Comparison of ENCODE assay signal across 8 mouse cellular contexts in the genomic region with DNA sequence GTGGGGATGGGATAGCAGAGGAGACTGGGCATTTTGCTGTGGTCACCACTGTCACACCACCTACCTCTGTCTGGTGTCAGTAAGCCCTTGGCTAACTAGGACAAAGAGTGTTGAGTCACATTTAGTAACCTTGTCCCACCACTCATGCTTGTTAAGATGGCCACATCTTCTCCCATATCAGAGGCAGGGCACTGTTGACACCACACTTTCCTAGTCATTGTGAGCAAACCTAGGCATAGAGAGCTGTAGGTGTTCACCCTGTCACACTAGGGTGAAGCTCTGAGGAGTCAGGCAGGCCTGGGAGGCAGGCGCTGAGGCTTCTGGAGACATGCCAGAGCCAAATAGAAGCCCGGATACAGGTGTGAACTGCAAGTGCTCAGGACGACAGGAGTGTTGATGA. TPM values are rescaled to one million over a fixed set of nuclear protein-coding genes. Genes with fewer than 3 reads are reported as not detected.
A peak's percentile ranks its signal among the peaks of the same experiment; 100 is the strongest.
DNase-seq lines count a peak whose midpoint lies in the region; ATAC-seq and TF ChIP-seq lines count a peak whose summit lies in the region.

Gene Sh3gl3, plus strand, starts transcription at position 301 of the 400 bp plus-strand sequence.

- no peak for DNase-seq in layer of hippocampus, adult 2 months (ENCODE audit: low spot score in 2 of 2)
- no peak for DNase-seq in layer of hippocampus, adult 11-12 months (ENCODE audit: low spot score)
- no peak for DNase-seq in forebrain, embryonic 10.5 days (ENCODE audit: extremely low spot score, low spot score)
- DNase-seq in layer of hippocampus, postnatal 14 days (ENCODE audit: low spot score in 2 of 2): no peak
- no peak for DNase-seq in yolk sac, embryonic 10.5 days (ENCODE audit: low spot score)
- DNase-seq in spleen, adult 18-20 months: no peak
- no peak for DNase-seq in ovary, postnatal 36 days (ENCODE audit: low spot score)

- peaks cover 21% of the 10 kb centered on the region for H3K4me1 ChIP-seq in forebrain, embryonic 10.5 days
- peaks cover 11% of the 10 kb centered on the region for H3K4me1 ChIP-seq in midbrain, embryonic 16.5 days (ENCODE audit: control insufficient read depth, insufficient read depth, low read length)

- H3K27me3 ChIP-seq in forebrain, embryonic 10.5 days (ENCODE audit: poor library complexity, severe bottlenecking): peaks cover 34% of the 10 kb centered on the region
- H3K27me3 ChIP-seq in midbrain, embryonic 16.5 days (ENCODE audit: control insufficient read depth, insufficient read depth, low read depth, low read length): no peaks in the 10 kb centered on the region

- peak within 1 kb of the TSS; percentile 50 for H3K4me2 ChIP-seq in midbrain, embryonic 16.5 days (ENCODE audit: low read length)

- no peak for TF ChIP-seq CTCF in layer of hippocampus, adult 2 months (conservative IDR thresholded peaks at IDR 0.05)

- H3K4me3 ChIP-seq in layer of hippocampus, adult 2 months: peak within 1 kb of the TSS; percentile 82
- peak within 1 kb of the TSS; percentile 79 for H3K4me3 ChIP-seq in forebrain, embryonic 10.5 days
- peak within 1 kb of the TSS; percentile 71 for H3K4me3 ChIP-seq in midbrain, embryonic 16.5 days (ENCODE audit: low read depth, low read length)

- peaks cover 5% of the 10 kb centered on the region; the same call in 1 of the 2 replicates for H3K9me3 ChIP-seq in forebrain, embryonic 10.5 days
- no peaks in the 10 kb centered on the region for H3K9me3 ChIP-seq in midbrain, embryonic 16.5 days (replicated peaks; ENCODE audit: control insufficient read depth, low read length, poor library complexity, severe bottlenecking)

- 94% methylated on average over 3 of the region's 3 CpGs for WGBS in forebrain, embryonic 10.5 days
- WGBS in midbrain, embryonic 16.5 days: 84% methylated on average over 3 of the region's 3 CpGs

- H3K27ac ChIP-seq in layer of hippocampus, adult 2 months: peak within 1 kb of the TSS; percentile 92
- H3K27ac ChIP-seq in forebrain, embryonic 10.5 days: peak within 1 kb of the TSS; percentile 83
- H3K27ac ChIP-seq in midbrain, embryonic 16.5 days (ENCODE audit: low read length): peak within 1 kb of the TSS; percentile 86

- no peak for ATAC-seq in midbrain, embryonic 16.5 days

- peak within 1 kb of the TSS; percentile 87 for H3K9ac ChIP-seq in midbrain, embryonic 16.5 days (ENCODE audit: low read depth, low read length)

- no peaks in the 10 kb centered on the region for H3K36me3 ChIP-seq in forebrain, embryonic 10.5 days (replicated peaks)
- H3K36me3 ChIP-seq in midbrain, embryonic 16.5 days (ENCODE audit: control insufficient read depth, insufficient read depth, low read length): no peaks in the 10 kb centered on the region

RNA-seq across cellular contexts. Expression of gene Sh3gl3, which starts in this region (rescaled TPM):
- 10 to 100 TPM; 41.9 to 42.0 TPM for total RNA-seq in layer of hippocampus, adult 2 months (2021)
- 8.8 and 8.9 TPM in 2 replicates for polyA plus RNA-seq in forebrain, embryonic 10.5 days (2016; fragmentation: Nextera tagmentation; extraction: Ambion mirVana)
- total RNA-seq in layer of hippocampus, postnatal 14 days (2021): 10 to 100 TPM; 61.8 to 68.6 TPM
- polyA plus RNA-seq in midbrain, embryonic 16.5 days (2015; fragmentation: Nextera tagmentation; extraction: Ambion mirVana): 85.0 and 91.4 TPM in 2 replicates
